Mouse (Mus musculus) ES-Bruce4 (cell line): ENCODE results near the gene Cpox.

Experiments used
- EP300 ChIP-seq: IDR thresholded peaks from 2 replicates; pipeline ENCODE4 v1.6.1; 2011; ENCODE audit warnings: low read depth, low read length; ENCODE audit not compliant: insufficient read depth
- POLR2A ChIP-seq: IDR thresholded peaks from one replicate; pipeline ENCODE4 v1.8.1; 2011; ENCODE audit warnings: low read length; ENCODE audit not compliant: insufficient read depth

DNA sequence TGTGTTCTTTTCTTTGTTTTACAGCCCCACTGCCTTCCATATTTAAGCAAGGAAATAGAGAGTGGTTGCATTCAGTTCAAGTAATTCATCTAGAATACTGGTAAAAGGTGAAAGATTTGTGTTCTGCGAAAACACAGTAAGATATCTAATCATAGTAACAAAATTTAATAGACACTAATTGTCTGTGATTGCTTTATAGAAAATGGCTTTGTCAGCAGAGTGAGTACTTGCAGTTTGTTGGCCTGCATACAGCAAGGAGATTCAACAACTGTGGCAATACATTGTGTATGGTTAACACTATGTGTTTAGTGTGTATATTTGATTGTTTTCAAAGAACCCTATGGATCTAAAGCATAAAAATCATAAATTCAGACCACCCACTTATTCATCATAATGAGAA, 43.0 kb downstream of the Cpox start:
- no peak for TF ChIP-seq POLR2A
- TF ChIP-seq EP300: no peak
